Mouse (Mus musculus) embryo, embryonic 11.5 days (tissue): ENCODE measurements around the gene Cmbl.

ENCODE experiments used
- DNase-seq: peaks from one replicate; pipeline ENCODE4 v3.0.0-alpha.2; 2012; ENCODE audit warnings: low read depth, low spot score

The Cmbl gene

GRCm38 (mm10) chr15:31565184-31565583 lies at the start of gene Cmbl:
Gene Cmbl (plus strand): TSS chr15:31565389.
- DNase-seq = no peak

GRCm38 (mm10) chr15:31517186-31517585 lies 48.0 kb upstream of the Cmbl start:
- DNase-seq = no peak

GRCm38 (mm10) chr15:31518371-31518770 lies 46.8 kb upstream of the Cmbl start:
- no peak for DNase-seq

- no peak for DNase-seq
These were observed 46.2 kb upstream of the Cmbl start for GRCm38 (mm10) chr15:31519000-31519399.

GRCm38 (mm10) chr15:31526463-31526862 lies 38.7 kb upstream of the Cmbl start:
- DNase-seq = no peak

- no peak for DNase-seq
These were observed 36.7 kb upstream of the Cmbl start for GRCm38 (mm10) chr15:31528477-31528876.

- no peak for DNase-seq
These were observed 36.1 kb upstream of the Cmbl start for GRCm38 (mm10) chr15:31529103-31529502.

GRCm38 (mm10) chr15:31529811-31530658 lies 35.2 kb upstream of the Cmbl start:
- DNase-seq = no peak

GRCm38 (mm10) chr15:31530659-31531445 lies 34.3 kb upstream of the Cmbl start, which contains the start of gene March6:
Gene March6 (minus strand): TSS chr15:31531053.
- peak; percentile 86 for DNase-seq

- DNase-seq = no peak
These were observed 33.5 kb upstream of the Cmbl start for GRCm38 (mm10) chr15:31531446-31532330.

- DNase-seq = no peak
These were observed 32.7 kb upstream of the Cmbl start for GRCm38 (mm10) chr15:31532331-31533021.

GRCm38 (mm10) chr15:31533529-31533928 lies 31.7 kb upstream of the Cmbl start:
- no peak for DNase-seq

GRCm38 (mm10) chr15:31534421-31535258 lies 30.5 kb upstream of the Cmbl start:
- DNase-seq = no peak

GRCm38 (mm10) chr15:31535259-31535855 lies 29.8 kb upstream of the Cmbl start:
- no peak for DNase-seq

- no peak for DNase-seq
These were observed 29.0 kb upstream of the Cmbl start for GRCm38 (mm10) chr15:31536051-31536737.

GRCm38 (mm10) chr15:31537706-31538105 lies 27.5 kb upstream of the Cmbl start:
- DNase-seq = no peak

GRCm38 (mm10) chr15:31538346-31538745 lies 26.8 kb upstream of the Cmbl start:
- no peak for DNase-seq

GRCm38 (mm10) chr15:31539643-31540512 lies 25.3 kb upstream of the Cmbl start:
- DNase-seq = no peak
